Mouse (Mus musculus): ENCODE results near the gene Tmem81.
A peak's percentile ranks its signal among the peaks of the same experiment; 100 is the strongest.
"Not testable (repeated sequence)": the region's sequence is repeated elsewhere in the genome, so short reads cannot be mapped to it uniquely, and the experiment has no call there.

Tmem81 gene

GRCm38 (mm10) chr1:132506058-132506457, at the start of gene Tmem81:
Tmem81 (plus strand) TSS chr1:132506230.
- no peak for DNase-seq

- DNase-seq: no peak
Observed at GRCm38 (mm10) chr1:132464651-132465050, 41.4 kb upstream of the Tmem81 start.

DNA sequence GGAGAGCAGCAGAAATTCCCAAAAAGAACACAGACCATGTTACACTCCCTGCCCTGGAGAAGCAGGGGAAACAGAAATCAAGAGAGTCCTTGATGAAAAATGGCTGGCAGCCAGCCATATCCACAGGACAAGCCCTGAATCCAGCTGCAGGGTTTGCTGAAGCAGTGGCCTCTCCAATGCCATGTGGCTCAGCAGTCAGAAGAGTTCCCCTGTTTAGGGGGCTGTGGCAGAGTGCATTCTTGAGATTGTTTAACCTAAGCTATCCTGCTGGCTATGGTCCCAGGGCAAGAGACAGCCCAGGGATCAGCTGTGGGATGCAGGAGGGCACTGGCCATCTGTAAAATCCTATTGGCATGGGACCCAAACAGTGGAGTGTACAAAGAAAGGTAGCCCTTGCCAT, 37.1 kb upstream of the Tmem81 start:
- peak; percentile 10 for DNase-seq

DNA sequence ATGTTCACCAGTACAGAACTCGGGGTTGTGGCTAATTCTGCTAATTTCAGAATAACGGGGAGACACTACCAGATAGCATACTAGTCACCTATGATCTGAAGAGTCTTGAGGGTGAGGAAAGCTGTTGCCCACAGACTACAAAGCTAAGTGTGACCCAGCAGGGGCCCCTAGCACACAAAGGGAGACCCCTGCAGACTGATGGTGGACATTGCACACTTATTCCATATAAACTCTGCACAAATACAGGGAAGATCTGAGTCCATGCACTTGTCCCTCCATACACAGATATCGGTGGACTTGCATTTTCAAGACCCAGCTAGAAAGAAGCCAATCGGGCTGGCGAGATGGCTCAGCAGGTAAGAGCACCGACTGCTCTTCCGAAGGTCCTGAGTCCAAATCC, 36.5 kb upstream of the Tmem81 start:
- no peak for DNase-seq

- DNase-seq: not testable (repeated sequence)
Observed at GRCm38 (mm10) chr1:132470031-132470430, 36.0 kb upstream of the Tmem81 start.

DNA sequence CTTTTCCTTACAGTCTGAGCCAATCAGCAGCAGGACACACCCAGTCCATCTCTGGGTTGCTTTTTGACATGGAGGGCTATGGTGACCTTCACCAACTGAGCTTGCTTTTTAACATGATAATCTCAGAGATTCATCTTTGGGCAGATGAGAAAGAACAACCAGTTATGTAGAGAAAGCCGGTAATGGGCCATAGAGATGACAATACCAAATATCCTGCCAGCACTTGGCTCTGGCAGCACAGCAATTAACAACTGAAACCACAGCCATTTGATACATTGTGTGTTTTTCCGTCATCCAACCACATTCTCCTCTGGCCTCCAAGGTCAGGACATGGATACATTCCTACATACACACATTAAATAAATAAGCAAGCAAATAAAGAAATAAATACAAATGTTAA, 35.0 kb upstream of the Tmem81 start:
- DNase-seq: no peak

GRCm38 (mm10) chr1:132471499-132471898, 34.5 kb upstream of the Tmem81 start:
- DNase-seq: no peak

DNA sequence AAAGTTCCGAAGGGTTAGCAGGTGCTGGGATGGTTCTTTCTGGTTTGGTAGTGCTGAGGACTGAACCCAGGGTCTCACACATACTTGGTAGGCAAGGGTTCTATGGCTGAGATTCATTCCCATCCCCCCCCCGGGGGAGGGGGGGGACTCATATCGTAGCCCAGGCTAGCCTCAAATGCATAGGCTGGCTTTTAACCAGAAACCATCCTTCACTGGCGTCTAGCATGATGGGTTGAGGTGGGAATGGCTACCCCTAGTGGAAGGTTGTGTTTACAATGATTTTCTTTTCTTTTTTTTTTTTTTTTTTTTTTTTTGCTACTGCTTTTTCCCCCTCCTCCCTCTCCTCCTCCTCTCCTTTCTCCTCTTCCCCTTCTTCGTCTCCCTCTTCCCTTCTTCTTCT, 33.5 kb upstream of the Tmem81 start:
- no peak for DNase-seq

GRCm38 (mm10) chr1:132474496-132474895, 31.5 kb upstream of the Tmem81 start:
- DNase-seq: no peak

DNA sequence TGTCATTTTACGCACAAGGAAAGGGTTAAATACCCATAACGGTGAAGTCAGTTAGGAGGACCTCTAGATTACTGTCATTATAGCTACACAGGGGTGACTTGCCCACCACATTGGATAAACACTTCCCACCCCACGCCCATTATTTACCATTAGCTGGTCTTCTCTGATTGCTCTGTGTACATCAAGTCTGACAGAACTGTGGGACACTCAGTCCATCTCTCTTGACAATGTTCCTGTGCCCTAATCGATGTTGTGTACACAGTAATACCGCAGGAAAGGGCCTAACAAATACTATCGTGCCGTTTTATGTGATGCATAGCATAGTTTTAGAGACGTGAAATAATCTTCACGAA, 29.5 kb upstream of the Tmem81 start:
- no peak for DNase-seq

DNA sequence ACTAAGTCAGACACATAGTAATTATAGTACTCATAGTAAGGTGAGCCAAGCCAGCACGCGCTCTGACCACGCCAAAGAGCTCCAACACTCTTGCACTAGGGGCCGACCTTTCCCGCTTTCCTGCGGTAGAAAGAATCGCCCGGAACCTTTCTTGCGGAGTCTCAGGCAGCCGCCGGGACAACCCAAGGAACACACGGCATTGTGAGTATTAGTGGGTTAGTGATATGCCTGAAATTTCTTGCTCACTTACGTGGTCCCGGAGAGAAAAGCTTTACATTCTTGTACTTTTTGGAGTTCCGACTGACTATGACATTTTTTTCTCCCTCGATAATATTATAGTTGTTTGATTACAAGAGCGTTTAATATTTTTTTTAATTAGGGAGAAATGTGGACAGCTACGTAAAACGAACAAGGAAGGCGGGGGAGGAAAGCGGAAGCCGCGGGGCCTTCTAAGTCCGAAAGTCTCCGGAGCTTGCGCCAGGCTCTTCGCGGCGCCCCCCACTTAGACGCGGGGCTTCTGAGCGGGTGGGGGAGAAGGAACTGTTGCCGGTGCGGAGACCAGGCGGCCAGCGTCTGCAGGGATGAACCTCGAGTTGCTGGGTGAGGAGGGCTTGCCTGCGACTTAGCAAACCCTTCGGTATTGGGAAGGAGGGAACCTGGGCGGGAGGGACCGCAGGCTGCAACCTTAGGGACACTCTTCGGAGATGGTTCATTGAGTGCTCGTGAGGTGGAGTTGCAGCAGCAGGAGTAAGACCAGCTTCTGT, 28.9 kb upstream of the Tmem81 start, which contains the start of gene Rbbp5:
Rbbp5 (plus strand) TSS at position 438 of the 764 bp plus-strand sequence.
- peak; percentile 92 for DNase-seq

GRCm38 (mm10) chr1:132479438-132479837, 26.6 kb upstream of the Tmem81 start:
- no peak for DNase-seq

GRCm38 (mm10) chr1:132481619-132482018, 24.4 kb upstream of the Tmem81 start:
- no peak for DNase-seq

- no peak for DNase-seq
Observed at GRCm38 (mm10) chr1:132483234-132483633, 22.8 kb upstream of the Tmem81 start.

DNA sequence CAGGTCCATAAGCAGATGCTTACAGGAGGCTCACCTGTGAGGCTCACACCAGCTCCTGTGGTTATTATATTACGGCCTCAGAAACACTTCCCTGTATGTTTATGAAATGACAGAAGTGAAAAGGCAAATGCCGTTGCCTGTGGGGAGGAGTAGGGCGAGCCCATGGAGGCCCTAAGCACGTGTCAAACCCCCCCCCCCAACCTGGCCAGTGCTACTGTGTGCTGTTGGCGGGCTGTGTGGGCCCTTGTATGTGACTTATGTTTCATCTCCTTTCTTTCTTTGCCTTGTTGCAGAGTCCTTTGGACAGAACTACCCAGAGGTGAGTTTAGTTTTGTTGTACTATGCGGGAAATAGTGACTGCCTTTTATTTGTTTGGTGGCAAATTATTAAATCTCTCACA, 22.3 kb upstream of the Tmem81 start:
- DNase-seq: no peak

DNA sequence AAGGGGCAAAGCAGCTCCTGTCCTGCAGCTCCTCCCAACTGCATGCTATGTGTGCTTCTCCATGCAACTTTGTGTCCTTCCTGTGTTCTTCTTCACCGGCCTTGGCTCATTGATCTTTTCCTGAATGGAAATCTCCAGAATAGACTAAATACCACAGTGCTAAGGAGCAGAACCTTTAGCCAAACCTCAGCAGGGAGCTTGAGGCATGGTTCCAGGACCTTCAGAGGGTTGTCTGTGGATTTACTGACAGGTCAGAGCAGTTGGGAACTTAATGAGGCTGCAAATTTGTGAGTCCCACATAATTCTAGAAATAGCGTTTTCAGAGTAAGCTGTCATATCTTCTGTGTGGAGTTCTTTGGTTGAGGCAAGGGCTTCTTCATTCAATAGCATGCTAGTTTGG, 5.5 kb upstream of the Tmem81 start:
- no peak for DNase-seq

DNA sequence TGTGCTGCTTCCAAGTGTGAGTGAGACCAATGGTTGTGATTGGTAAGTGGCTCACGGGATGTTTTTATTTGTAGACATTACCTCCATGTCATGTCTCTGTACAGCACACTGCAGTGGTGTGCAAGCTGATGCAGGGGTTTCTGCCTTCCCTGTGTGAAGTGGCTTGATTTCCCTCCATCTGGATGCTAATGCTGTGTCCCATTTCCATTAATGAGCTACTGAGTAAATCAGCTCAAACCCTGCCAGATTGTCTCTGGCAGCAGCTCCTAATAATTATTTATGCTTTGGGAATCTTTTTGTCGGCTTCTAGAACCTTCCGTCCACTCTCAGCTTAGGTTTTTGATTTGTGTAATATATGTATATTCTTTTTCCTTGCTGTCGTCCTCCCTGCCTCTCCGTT, 875 bp upstream of the Tmem81 start:
- no peak for DNase-seq

DNA sequence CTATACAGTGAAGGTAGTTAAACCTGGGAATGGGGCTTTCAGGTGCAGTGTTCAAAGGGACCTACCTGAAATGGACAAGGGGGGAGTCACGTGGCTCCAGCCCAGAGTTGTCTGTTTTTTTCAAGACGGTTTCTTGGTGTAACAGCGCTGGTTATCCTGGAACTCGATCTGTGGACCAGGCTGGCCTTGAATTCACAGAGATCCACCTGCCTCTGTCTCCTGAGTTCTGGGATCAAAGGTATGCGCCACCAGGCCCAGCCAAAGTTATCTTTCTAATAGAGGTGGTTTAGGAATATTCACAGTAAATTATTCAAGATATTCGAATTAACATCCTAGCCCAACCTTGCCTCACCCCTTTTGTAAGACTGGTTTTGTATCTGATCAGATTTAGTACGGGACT, 626 bp downstream of the Tmem81 start:
- no peak for DNase-seq

DNA sequence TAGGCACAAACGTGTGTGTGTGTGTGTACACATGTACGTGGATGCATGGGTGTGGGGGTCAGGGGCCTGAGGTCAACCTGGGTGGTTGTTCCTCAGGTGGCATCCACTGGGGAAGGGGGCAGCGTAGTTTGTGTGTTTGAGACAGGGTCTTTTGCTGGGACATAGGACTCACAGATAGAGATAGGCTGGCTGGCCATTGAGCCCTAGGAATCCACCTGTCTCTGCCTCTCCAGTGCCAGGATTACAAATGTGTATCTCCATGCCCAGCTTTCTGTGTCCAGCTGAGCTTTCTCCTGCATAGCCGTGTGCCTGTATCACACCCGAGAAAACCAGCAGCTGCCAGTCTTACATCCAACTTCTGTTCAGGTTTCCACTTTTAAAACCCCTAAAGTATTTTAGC, 3.7 kb downstream of the Tmem81 start:
- DNase-seq: no peak

GRCm38 (mm10) chr1:132511521-132511920, 5.5 kb downstream of the Tmem81 start:
- DNase-seq: no peak

- no peak for DNase-seq
Observed at GRCm38 (mm10) chr1:132512106-132512505, 6.1 kb downstream of the Tmem81 start.

DNA sequence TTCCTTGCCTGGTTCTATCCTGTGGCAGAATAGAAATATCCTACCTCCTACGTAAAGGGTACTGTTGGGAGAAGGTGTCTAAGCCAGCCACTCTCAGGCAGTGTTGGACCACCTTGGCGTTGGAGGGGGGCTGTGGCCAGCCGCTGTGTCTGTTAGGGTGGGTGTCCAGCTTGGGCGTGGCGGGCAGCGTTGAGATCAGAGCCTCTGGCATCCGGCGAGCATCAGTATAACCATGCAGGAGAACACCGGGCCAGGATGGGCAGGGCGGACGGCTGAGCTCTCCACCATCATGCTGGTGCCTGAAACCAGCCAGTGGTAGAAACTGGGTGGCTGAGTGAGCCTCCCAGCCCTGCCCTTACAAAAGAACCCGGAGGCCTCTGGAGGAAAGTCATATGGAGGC, 9.3 kb downstream of the Tmem81 start:
- DNase-seq: no peak

GRCm38 (mm10) chr1:132516776-132517175, 10.7 kb downstream of the Tmem81 start:
- DNase-seq: no peak

DNA sequence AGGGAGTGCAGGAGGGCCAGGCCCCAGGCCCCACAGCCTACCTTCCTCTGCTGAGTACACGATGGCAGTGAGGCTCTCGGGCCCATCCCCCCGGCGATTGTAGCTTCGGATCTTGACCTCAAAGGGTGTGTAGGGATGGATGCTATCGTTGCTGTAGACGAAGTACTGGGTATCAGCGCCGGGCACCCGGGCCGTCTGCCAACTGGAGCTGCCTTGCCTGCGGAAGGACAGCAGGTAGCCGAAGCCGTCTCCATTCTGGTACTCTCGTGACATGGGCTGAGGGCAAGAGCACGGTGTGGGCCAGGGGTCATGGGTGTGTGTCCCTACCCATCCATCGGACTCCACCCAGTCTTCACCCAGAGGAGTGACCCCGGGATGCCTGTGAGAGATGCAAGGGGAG, 12.6 kb downstream of the Tmem81 start:
- no peak for DNase-seq

- peak; percentile 43 for DNase-seq
Observed at GRCm38 (mm10) chr1:132519734-132520133, 13.7 kb downstream of the Tmem81 start.
